Mouse (Mus musculus) midbrain, embryonic 14.5 days (tissue): ENCODE measurements at regions not wholly inside any gene's neighbourhood (a gene's known extent, or its start where the extent isn't known, plus 50 kb on each side); places are given as distances from the start of the nearest gene placed in this dataset.

Experiments used
- ATAC-seq: fragments of 200-750 bp; cut with Nextera tagmentation; 2 replicates; pipeline ENCODE4 v1.8.0; 2017; ENCODE audit warnings: moderate number of reproducible peaks, moderate library complexity; ENCODE audit not compliant: low FRiP score, low TSS enrichment
- DNase-seq: peaks from one replicate; pipeline ENCODE4 v3.0.0-alpha.2; 2015
- H3K27ac ChIP-seq: fragments of 300-500 bp; sonication (generic); replicated peaks from 2 replicates; pipeline ENCODE4 v1.5.1; 2014; ENCODE audit warnings: mild to moderate bottlenecking, low read depth, low read length, moderate library complexity
- H3K27me3 ChIP-seq: fragments of 300-500 bp; sonication (generic); 2 replicates; pipeline ENCODE4 v1.6.1; 2014; ENCODE audit warnings: low read length, control low read depth, mixed read lengths; ENCODE audit not compliant: control insufficient read depth, insufficient read depth
- H3K36me3 ChIP-seq: fragments of 300-500 bp; sonication (generic); 2 replicates; pipeline ENCODE4 v1.6.1; 2014; ENCODE audit warnings: low read length, control low read depth; ENCODE audit not compliant: control insufficient read depth, insufficient read depth
- H3K4me1 ChIP-seq: fragments of 300-500 bp; sonication (generic); 2 replicates; pipeline ENCODE4 v1.6.1; 2014; ENCODE audit warnings: mild to moderate bottlenecking, antibody characterized with exemption, low read length, control low read depth; ENCODE audit not compliant: control insufficient read depth, insufficient read depth
- H3K4me2 ChIP-seq: fragments of 300-500 bp; sonication (generic); 2 replicates; pipeline ENCODE4 v1.6.1; 2014; ENCODE audit warnings: mild to moderate bottlenecking, low read length, moderate library complexity
- H3K4me3 ChIP-seq: fragments of 300-500 bp; sonication (generic); replicated peaks from 2 replicates; pipeline ENCODE4 v1.5.1; 2014; ENCODE audit warnings: low read depth, low read length
- H3K9ac ChIP-seq: fragments of 300-500 bp; sonication (generic); replicated peaks from 2 replicates; pipeline ENCODE4 v1.6.1; 2014; ENCODE audit warnings: mild to moderate bottlenecking, low read length, moderate library complexity
- H3K9me3 ChIP-seq: fragments of 300-500 bp; sonication (generic); 2 replicates; pipeline ENCODE4 v1.6.1; 2016; ENCODE audit warnings: low read length, control low read depth, mixed read lengths; ENCODE audit not compliant: control insufficient read depth
- WGBS: fragments of 180-500 bp; shearing (Covaris S2); extraction: QIAGEN DNeasy Blood & Tissue Kit; methylation state at CpG from one replicate; pipeline ENCODE4 v1.1.7; 2014; 5-methylcytosine and 5-hydroxymethylcytosine counted together

DNA sequence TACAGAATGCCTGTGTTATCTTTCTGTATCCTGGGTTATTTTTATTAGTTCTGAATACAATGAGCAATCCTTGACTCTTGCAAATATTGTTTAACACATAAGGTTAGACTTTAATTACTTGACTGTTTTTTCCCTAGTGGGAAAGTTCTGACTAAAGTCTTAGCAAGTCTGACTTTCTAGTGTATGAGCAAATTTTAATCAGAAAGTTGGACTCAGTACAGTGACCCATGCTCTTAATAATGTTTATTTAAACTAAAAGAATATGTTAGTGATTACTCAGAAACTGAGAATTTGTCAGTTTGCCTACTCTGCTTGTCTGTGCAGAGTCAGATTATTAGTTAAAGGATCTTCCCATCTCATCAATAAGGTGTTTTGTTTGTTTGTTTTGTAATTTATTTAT, 109.4 kb upstream of the Gorab start:
- no peak overlapping the region for H3K27ac ChIP-seq
- H3K4me2 ChIP-seq: no peak overlapping the region
- no peaks in the 10 kb centered on the region for H3K36me3 ChIP-seq
- no peaks in the 10 kb centered on the region for H3K27me3 ChIP-seq
- H3K4me3 ChIP-seq: no peak overlapping the region
- H3K9ac ChIP-seq: no peak overlapping the region
- DNase-seq (no peak), ATAC-seq (no peak)
- H3K4me1 ChIP-seq: no peaks in the 10 kb centered on the region
- H3K9me3 ChIP-seq: no peaks in the 10 kb centered on the region

DNA sequence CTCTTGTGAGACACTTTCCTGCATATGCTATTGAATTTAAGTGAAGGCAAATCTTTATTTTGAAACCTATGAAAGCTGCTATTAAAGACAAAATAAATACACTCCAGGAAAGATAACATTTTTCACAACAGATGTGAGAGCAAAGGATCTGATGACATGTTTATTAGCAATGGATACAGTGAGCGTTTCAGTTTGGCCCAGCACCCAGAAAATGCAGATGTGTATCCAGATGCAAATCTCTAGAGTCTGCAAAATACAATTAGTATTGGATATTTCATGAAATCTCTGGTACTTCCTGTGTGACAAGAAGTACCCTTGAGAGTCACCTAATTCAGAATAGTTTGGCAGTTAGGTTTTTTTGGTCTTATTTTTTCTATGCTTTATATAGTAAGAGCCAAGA, 108.5 kb upstream of the Gorab start:
- 80% methylated on average over 1 of the region's 1 CpGs for WGBS
- no peaks in the 10 kb centered on the region for H3K4me1 ChIP-seq
- H3K9ac ChIP-seq: no peak overlapping the region
- H3K36me3 ChIP-seq: no peaks in the 10 kb centered on the region
- H3K4me3 ChIP-seq: no peak overlapping the region
- no peaks in the 10 kb centered on the region for H3K9me3 ChIP-seq
- H3K27ac ChIP-seq: no peak overlapping the region
- no peak overlapping the region for H3K4me2 ChIP-seq
- no peaks in the 10 kb centered on the region for H3K27me3 ChIP-seq
- ATAC-seq (no peak), DNase-seq (no peak)

DNA sequence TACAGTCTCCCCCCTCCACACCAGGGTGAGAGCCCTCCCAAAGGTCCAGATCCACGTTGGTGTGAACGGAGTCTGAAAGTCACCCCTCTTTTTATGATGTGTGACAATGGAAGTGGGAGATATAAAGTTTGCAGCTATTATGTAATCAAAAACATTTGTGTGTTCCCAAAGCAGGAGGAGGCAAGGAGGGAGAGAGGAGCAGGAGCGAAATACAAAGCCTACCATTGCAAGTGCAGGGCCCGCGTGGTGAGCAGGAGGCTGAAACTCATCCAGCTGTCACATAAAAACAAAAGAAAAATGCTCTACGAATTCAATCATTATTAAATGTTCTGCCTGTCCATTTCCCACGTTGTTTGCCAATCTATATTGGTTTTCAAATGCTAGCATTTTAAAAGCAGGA, 101.6 kb upstream of the Gorab start:
- no peak for DNase-seq
- Histone ChIP-seq H3K4me2 (no peak overlapping the region), H3K27me3 (no peaks in the 10 kb centered on the region), H3K9me3 (no peaks in the 10 kb centered on the region), H3K27ac (no peak overlapping the region), H3K36me3 (no peaks in the 10 kb centered on the region), H3K4me3 (no peak overlapping the region), H3K4me1 (no peaks in the 10 kb centered on the region), H3K9ac (no peak overlapping the region)
- ATAC-seq: no peak
- 72% methylated on average over 7 of the region's 7 CpGs for WGBS

DNA sequence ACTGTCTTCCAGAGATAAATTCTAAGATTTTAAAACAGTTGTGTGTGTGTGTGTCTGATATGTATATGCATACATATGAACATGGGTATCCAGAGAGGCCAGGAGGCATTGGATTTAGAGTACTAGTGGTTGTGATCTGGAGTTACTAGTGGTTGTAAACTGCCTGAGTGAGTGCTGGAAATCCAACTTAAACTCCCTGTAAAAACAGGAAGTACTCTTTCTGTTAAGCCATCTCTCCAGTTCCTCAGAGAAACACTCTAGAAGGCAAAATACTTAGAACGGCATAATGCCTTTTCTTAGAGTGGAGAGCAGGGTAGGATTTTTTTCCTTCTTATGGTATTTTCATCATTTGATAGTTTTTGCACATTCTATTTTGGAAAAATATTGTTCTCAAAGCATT, 99.1 kb upstream of the Gorab start:
- DNase-seq (no peak), ATAC-seq (no peak)
- H3K9me3 ChIP-seq: no peaks in the 10 kb centered on the region
- H3K4me1 ChIP-seq: no peaks in the 10 kb centered on the region
- no peak overlapping the region for H3K27ac ChIP-seq
- H3K36me3 ChIP-seq: no peaks in the 10 kb centered on the region
- no peak overlapping the region for H3K4me2 ChIP-seq
- WGBS: 91% methylated on average over 1 of the region's 1 CpGs
- no peaks in the 10 kb centered on the region for H3K27me3 ChIP-seq
- no peak overlapping the region for H3K9ac ChIP-seq
- no peak overlapping the region for H3K4me3 ChIP-seq

DNA sequence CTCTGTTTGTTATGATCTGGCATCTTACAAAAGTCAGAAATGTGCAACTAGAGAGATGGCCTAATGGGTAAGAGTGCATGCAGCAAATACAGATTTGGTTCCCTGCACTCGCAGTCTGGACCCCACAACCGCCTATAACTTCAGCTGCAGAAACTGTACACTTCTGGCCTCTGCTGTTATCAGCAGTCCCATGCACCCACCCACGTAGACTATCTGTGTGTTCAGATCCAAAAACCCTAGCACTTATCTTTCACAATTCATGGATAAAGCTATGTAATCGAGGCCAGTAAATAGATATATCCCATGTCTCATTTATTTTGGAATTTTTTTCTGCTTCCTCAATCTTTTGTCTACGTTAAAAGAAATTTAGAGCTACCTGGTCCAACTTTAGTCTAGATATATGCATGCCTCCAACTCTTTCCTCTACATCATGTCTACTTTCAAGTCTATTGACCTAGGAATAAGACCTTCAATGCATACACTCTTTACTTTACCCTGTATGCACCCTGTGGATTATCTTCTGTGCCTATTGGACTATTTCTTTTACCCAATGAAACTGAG, 95.0 kb upstream of the Gorab start:
- no peak overlapping the region for H3K4me2 ChIP-seq
- 90% methylated on average over 5 of the region's 5 CpGs for WGBS
- DNase-seq (no peak), ATAC-seq (no peak)
- H3K9me3 ChIP-seq: no peaks in the 10 kb centered on the region
- no peak overlapping the region for H3K9ac ChIP-seq
- no peak overlapping the region for H3K4me3 ChIP-seq
- no peaks in the 10 kb centered on the region for H3K4me1 ChIP-seq
- H3K27me3 ChIP-seq: no peaks in the 10 kb centered on the region
- no peaks in the 10 kb centered on the region for H3K36me3 ChIP-seq
- no peak overlapping the region for H3K27ac ChIP-seq

DNA sequence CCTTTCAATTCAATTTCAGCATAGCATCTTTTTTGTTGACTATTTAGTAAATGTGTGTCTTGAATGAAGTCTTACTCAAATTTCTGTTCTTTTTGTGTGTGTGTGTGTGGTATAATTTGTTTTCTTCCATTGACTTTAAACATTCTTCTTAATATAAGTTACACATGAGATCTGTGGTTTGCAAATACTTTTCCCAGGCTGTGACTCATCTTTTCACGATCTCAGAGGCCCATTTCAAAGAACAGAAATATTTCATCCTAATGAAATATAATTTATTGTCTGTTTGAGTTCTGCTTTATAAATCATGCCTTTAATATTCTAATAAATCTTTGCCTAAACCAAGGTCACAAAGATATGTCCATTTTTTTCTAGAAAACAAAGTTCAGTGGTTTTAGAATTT, 92.9 kb upstream of the Gorab start:
- H3K4me3 ChIP-seq: no peak overlapping the region
- DNase-seq: no peak
- ATAC-seq: no peak
- no peaks in the 10 kb centered on the region for H3K4me1 ChIP-seq
- H3K36me3 ChIP-seq: no peaks in the 10 kb centered on the region
- no peak overlapping the region for H3K4me2 ChIP-seq
- no peak overlapping the region for H3K9ac ChIP-seq
- 76% methylated on average over 1 of the region's 1 CpGs for WGBS
- H3K27ac ChIP-seq: no peak overlapping the region
- no peaks in the 10 kb centered on the region for H3K27me3 ChIP-seq
- no peaks in the 10 kb centered on the region for H3K9me3 ChIP-seq

DNA sequence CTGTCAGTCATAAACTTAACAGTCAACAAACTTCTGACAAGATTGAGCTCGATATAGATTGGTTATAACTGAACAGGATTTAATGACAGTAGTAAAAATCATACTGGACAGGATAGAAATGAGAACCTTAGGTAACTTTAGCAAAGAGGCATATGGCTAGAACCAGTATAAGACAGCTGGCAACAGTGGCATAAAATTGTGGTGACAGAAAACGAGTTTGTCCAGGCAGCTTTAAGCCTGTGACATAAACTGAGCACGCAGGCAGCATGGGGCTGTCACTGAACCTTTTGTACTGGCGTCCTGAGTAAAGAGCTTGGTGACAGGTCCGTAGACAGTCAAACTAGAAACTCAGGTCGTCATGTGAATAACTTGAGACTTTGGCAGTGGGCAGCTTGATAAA, 85.1 kb upstream of the Gorab start:
- DNase-seq (peak; percentile 5), ATAC-seq (no peak)
- H3K4me1 ChIP-seq: no peaks in the 10 kb centered on the region
- no peaks in the 10 kb centered on the region for H3K27me3 ChIP-seq
- no peaks in the 10 kb centered on the region for H3K9me3 ChIP-seq
- H3K4me3 ChIP-seq: no peak overlapping the region
- WGBS: 34% methylated on average over 6 of the region's 6 CpGs
- no peak overlapping the region for H3K9ac ChIP-seq
- no peak overlapping the region for H3K4me2 ChIP-seq
- H3K27ac ChIP-seq: no peak overlapping the region
- no peaks in the 10 kb centered on the region for H3K36me3 ChIP-seq

DNA sequence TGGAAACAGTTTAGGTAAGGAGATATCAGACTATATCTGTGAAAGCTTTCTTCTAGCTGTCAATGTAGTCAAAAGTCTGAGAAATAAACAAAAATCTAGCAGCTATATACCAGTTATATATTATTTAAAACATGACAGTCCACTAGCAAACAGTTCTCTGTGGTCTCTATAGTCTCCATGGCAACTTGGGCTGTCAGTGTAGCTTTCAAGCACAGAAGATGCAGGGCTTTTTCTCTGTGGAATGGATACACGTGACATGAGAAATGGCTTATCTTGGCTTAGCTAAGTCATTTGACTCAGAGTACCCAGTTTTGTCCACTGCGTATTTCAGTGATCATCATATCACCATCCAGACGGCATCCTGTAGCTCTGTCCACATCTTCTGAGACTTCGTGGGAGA, 84.6 kb upstream of the Gorab start:
- peak; percentile 29 for DNase-seq
- no peaks in the 10 kb centered on the region for H3K9me3 ChIP-seq
- WGBS: 54% methylated on average over 4 of the region's 4 CpGs
- no peak overlapping the region for H3K27ac ChIP-seq
- no peak for ATAC-seq
- no peaks in the 10 kb centered on the region for H3K36me3 ChIP-seq
- H3K4me3 ChIP-seq: no peak overlapping the region
- H3K27me3 ChIP-seq: no peaks in the 10 kb centered on the region
- no peak overlapping the region for H3K9ac ChIP-seq
- H3K4me2 ChIP-seq: no peak overlapping the region
- H3K4me1 ChIP-seq: no peaks in the 10 kb centered on the region

DNA sequence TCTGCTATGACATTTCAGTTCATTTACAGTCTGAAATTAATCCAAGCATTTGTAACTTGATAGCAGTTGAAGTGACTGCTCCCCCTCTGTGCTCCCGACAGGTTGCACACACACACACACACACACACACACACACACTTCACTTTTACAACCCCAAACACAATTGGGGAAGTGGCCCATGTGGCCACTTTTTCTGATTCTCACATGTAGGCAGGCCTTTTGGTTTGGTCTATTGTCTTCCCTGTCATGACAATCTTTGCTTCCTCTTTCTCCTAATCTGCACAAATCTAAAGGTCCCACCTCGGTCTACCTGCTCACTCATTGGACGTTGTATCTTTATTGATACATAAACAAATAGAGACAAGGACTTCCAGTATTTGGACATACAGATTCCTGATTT, 79.6 kb upstream of the Gorab start:
- H3K36me3 ChIP-seq: no peaks in the 10 kb centered on the region
- no peaks in the 10 kb centered on the region for H3K27me3 ChIP-seq
- no peak overlapping the region for H3K27ac ChIP-seq
- no peak overlapping the region for H3K4me3 ChIP-seq
- no peaks in the 10 kb centered on the region for H3K4me1 ChIP-seq
- H3K9ac ChIP-seq: no peak overlapping the region
- ATAC-seq (no peak), DNase-seq (no peak)
- 84% methylated on average over 3 of the region's 3 CpGs for WGBS
- no peak overlapping the region for H3K4me2 ChIP-seq
- no peaks in the 10 kb centered on the region for H3K9me3 ChIP-seq
